Mouse (Mus musculus): ENCODE measurements around the gene Hpse. TPM values are rescaled to one million over a fixed set of nuclear protein-coding genes. Genes with fewer than 3 reads are reported as not detected.

Hpse gene
- polyA plus RNA-seq, 1 experiment from 2014 or later = 1.7 TPM

GRCm38 (mm10) chr5:100643253-100643990 is 76.1 kb downstream of the Hpse start:
- WGBS = 84% methylated on average over 12 of the region's 12 CpGs
- ATAC-seq (ENCODE audit: insufficient read depth, low FRiP score, low TSS enrichment) (no peak), DNase-seq (ENCODE audit: low spot score) (no peak)
- Histone ChIP-seq H3K9ac (ENCODE audit: low read length) (no peak overlapping the region), H3K27ac (ENCODE audit: low read depth, low read length) (no peak overlapping the region), H3K4me2 (ENCODE audit: low read depth) (no peak overlapping the region), H3K27me3 (ENCODE audit: control insufficient read depth, insufficient read depth, low read length) (no peaks in the 10 kb centered on the region), H3K4me1 (ENCODE audit: control insufficient read depth, insufficient read depth, low read length) (no peaks in the 10 kb centered on the region), H3K36me3 (ENCODE audit: control insufficient read depth, insufficient read depth, low read length) (no peaks in the 10 kb centered on the region), H3K9me3 (ENCODE audit: control insufficient read depth, low read length) (no peaks in the 10 kb centered on the region), H3K4me3 (ENCODE audit: low read depth, low read length) (no peak overlapping the region)

- H3K4me1 ChIP-seq (ENCODE audit: control insufficient read depth, insufficient read depth, low read length) = no peaks in the 10 kb centered on the region
- no peak overlapping the region for H3K9ac ChIP-seq (ENCODE audit: low read length)
- ATAC-seq (ENCODE audit: insufficient read depth, low FRiP score, low TSS enrichment) (no peak), DNase-seq (ENCODE audit: low spot score) (no peak)
- no peak overlapping the region for H3K4me2 ChIP-seq (ENCODE audit: low read depth)
- no peak overlapping the region for H3K4me3 ChIP-seq (ENCODE audit: low read depth, low read length)
- H3K36me3 ChIP-seq (ENCODE audit: control insufficient read depth, insufficient read depth, low read length) = no peaks in the 10 kb centered on the region
- 88% methylated on average over 5 of the region's 5 CpGs for WGBS
- no peaks in the 10 kb centered on the region for H3K27me3 ChIP-seq (ENCODE audit: control insufficient read depth, insufficient read depth, low read length)
- H3K9me3 ChIP-seq (ENCODE audit: control insufficient read depth, low read length) = no peaks in the 10 kb centered on the region
- H3K27ac ChIP-seq (ENCODE audit: low read depth, low read length) = no peak overlapping the region
These were observed 77.2 kb downstream of the Hpse start for GRCm38 (mm10) chr5:100642316-100642715.

- Histone ChIP-seq H3K9me3 (ENCODE audit: control insufficient read depth, low read length) (no peaks in the 10 kb centered on the region), H3K36me3 (ENCODE audit: control insufficient read depth, insufficient read depth, low read length) (no peaks in the 10 kb centered on the region), H3K9ac (ENCODE audit: low read length) (no peak overlapping the region), H3K27ac (ENCODE audit: low read depth, low read length) (no peak overlapping the region), H3K4me2 (ENCODE audit: low read depth) (no peak overlapping the region), H3K4me1 (ENCODE audit: control insufficient read depth, insufficient read depth, low read length) (no peaks in the 10 kb centered on the region), H3K27me3 (ENCODE audit: control insufficient read depth, insufficient read depth, low read length) (no peaks in the 10 kb centered on the region), H3K4me3 (ENCODE audit: low read depth, low read length) (no peak overlapping the region)
- WGBS = 89% methylated on average over 8 of the region's 8 CpGs
- DNase-seq (ENCODE audit: low spot score) (no peak), ATAC-seq (ENCODE audit: insufficient read depth, low FRiP score, low TSS enrichment) (no peak)
These were observed 81.0 kb downstream of the Hpse start for GRCm38 (mm10) chr5:100638483-100638882.

- no peaks in the 10 kb centered on the region for H3K4me1 ChIP-seq (ENCODE audit: control insufficient read depth, insufficient read depth, low read length)
- H3K9ac ChIP-seq (ENCODE audit: low read length) = no peak overlapping the region
- ATAC-seq (ENCODE audit: insufficient read depth, low FRiP score, low TSS enrichment) (no peak), DNase-seq (ENCODE audit: low spot score) (no peak)
- no peaks in the 10 kb centered on the region for H3K27me3 ChIP-seq (ENCODE audit: control insufficient read depth, insufficient read depth, low read length)
- H3K9me3 ChIP-seq (ENCODE audit: control insufficient read depth, low read length) = no peaks in the 10 kb centered on the region
- no peak overlapping the region for H3K4me2 ChIP-seq (ENCODE audit: low read depth)
- no peak overlapping the region for H3K27ac ChIP-seq (ENCODE audit: low read depth, low read length)
- H3K36me3 ChIP-seq (ENCODE audit: control insufficient read depth, insufficient read depth, low read length) = no peaks in the 10 kb centered on the region
- WGBS = 77% methylated on average over 8 of the region's 8 CpGs
- no peak overlapping the region for H3K4me3 ChIP-seq (ENCODE audit: low read depth, low read length)
These were observed 82.5 kb downstream of the Hpse start for GRCm38 (mm10) chr5:100636794-100637544.

- Histone ChIP-seq H3K4me2 (ENCODE audit: low read depth) (no peak overlapping the region), H3K27ac (ENCODE audit: low read depth, low read length) (no peak overlapping the region), H3K9ac (ENCODE audit: low read length) (no peak overlapping the region), H3K9me3 (ENCODE audit: control insufficient read depth, low read length) (no peaks in the 10 kb centered on the region), H3K27me3 (ENCODE audit: control insufficient read depth, insufficient read depth, low read length) (no peaks in the 10 kb centered on the region), H3K4me1 (ENCODE audit: control insufficient read depth, insufficient read depth, low read length) (no peaks in the 10 kb centered on the region), H3K36me3 (ENCODE audit: control insufficient read depth, insufficient read depth, low read length) (no peaks in the 10 kb centered on the region), H3K4me3 (ENCODE audit: low read depth, low read length) (no peak overlapping the region)
- 90% methylated on average over 4 of the region's 4 CpGs for WGBS
- ATAC-seq (ENCODE audit: insufficient read depth, low FRiP score, low TSS enrichment) (no peak), DNase-seq (ENCODE audit: low spot score) (no peak)
These were observed 83.6 kb downstream of the Hpse start for GRCm38 (mm10) chr5:100635908-100636307.

GRCm38 (mm10) chr5:100634885-100635478 is 84.5 kb downstream of the Hpse start:
- Histone ChIP-seq H3K4me1 (ENCODE audit: control insufficient read depth, insufficient read depth, low read length) (no peaks in the 10 kb centered on the region), H3K4me3 (ENCODE audit: low read depth, low read length) (no peak overlapping the region), H3K27ac (ENCODE audit: low read depth, low read length) (no peak overlapping the region), H3K4me2 (ENCODE audit: low read depth) (no peak overlapping the region), H3K9ac (ENCODE audit: low read length) (no peak overlapping the region), H3K36me3 (ENCODE audit: control insufficient read depth, insufficient read depth, low read length) (no peaks in the 10 kb centered on the region), H3K9me3 (ENCODE audit: control insufficient read depth, low read length) (no peaks in the 10 kb centered on the region), H3K27me3 (ENCODE audit: control insufficient read depth, insufficient read depth, low read length) (no peaks in the 10 kb centered on the region)
- ATAC-seq (ENCODE audit: insufficient read depth, low FRiP score, low TSS enrichment) (no peak), DNase-seq (ENCODE audit: low spot score) (no peak)
- 89% methylated on average over 8 of the region's 8 CpGs for WGBS

- no peak overlapping the region for H3K27ac ChIP-seq (ENCODE audit: low read depth, low read length)
- no peak overlapping the region for H3K9ac ChIP-seq (ENCODE audit: low read length)
- H3K4me1 ChIP-seq (ENCODE audit: control insufficient read depth, insufficient read depth, low read length) = no peaks in the 10 kb centered on the region
- DNase-seq (ENCODE audit: low spot score) (no peak), ATAC-seq (ENCODE audit: insufficient read depth, low FRiP score, low TSS enrichment) (no peak)
- no peak overlapping the region for H3K4me2 ChIP-seq (ENCODE audit: low read depth)
- 91% methylated on average over 8 of the region's 8 CpGs for WGBS
- H3K27me3 ChIP-seq (ENCODE audit: control insufficient read depth, insufficient read depth, low read length) = no peaks in the 10 kb centered on the region
- no peaks in the 10 kb centered on the region for H3K9me3 ChIP-seq (ENCODE audit: control insufficient read depth, low read length)
- no peak overlapping the region for H3K4me3 ChIP-seq (ENCODE audit: low read depth, low read length)
- no peaks in the 10 kb centered on the region for H3K36me3 ChIP-seq (ENCODE audit: control insufficient read depth, insufficient read depth, low read length)
These were observed 86.9 kb downstream of the Hpse start for GRCm38 (mm10) chr5:100632540-100633129.

Data from neural tube, embryonic 11.5 days (tissue).